Mouse (Mus musculus): ENCODE data around the gene Cox10.

- TF ChIP-seq CTCF (IDR thresholded peaks at IDR 0.05) (no peak), EP300 (IDR thresholded peaks at IDR 0.05) (no peak)
Observed at GRCm38 (mm10) chr11:63919211-63920098, 159.8 kb downstream of the Cox10 start.
